Mouse (Mus musculus) midbrain, embryonic 13.5 days (tissue): ENCODE results near the gene Hoxd8. TPM values are rescaled to one million over a fixed set of nuclear protein-coding genes. Genes with fewer than 3 reads are reported as not detected.

ENCODE experiments used
- ATAC-seq: fragments of 200-750 bp; cut with Nextera tagmentation; 2 replicates; pipeline ENCODE4 v1.8.0; 2017; ENCODE audit warnings: mild to moderate bottlenecking, moderate TSS enrichment, moderate library complexity
- H3K27ac ChIP-seq: fragments of 300-500 bp; sonication (generic); 2 replicates; pipeline ENCODE4 v1.5.1; 2015; ENCODE audit warnings: inconsistent platforms, mild to moderate bottlenecking, moderate library complexity
- H3K27me3 ChIP-seq: fragments of 300-500 bp; sonication (generic); 2 replicates; pipeline ENCODE4 v1.6.1; 2015; ENCODE audit warnings: mild to moderate bottlenecking, inconsistent platforms
- H3K36me3 ChIP-seq: fragments of 300-500 bp; sonication (generic); 2 replicates; pipeline ENCODE4 v1.6.1; 2015; ENCODE audit warnings: mild to moderate bottlenecking, inconsistent platforms
- H3K4me1 ChIP-seq: fragments of 300-500 bp; sonication (generic); replicated peaks from 2 replicates; pipeline ENCODE4 v1.6.1; 2015; ENCODE audit warnings: inconsistent platforms
- H3K4me2 ChIP-seq: fragments of 300-500 bp; sonication (generic); replicated peaks from 2 replicates; pipeline ENCODE4 v1.6.1; 2015; ENCODE audit warnings: moderate library complexity, mild to moderate bottlenecking, inconsistent platforms
- H3K4me3 ChIP-seq: fragments of 300-500 bp; sonication (generic); replicated peaks from 2 replicates; pipeline ENCODE4 v1.5.1; 2015; ENCODE audit warnings: mild to moderate bottlenecking, inconsistent platforms
- H3K9ac ChIP-seq: fragments of 300-500 bp; sonication (generic); replicated peaks from 2 replicates; pipeline ENCODE4 v1.6.1; 2015; ENCODE audit warnings: mild to moderate bottlenecking, inconsistent platforms
- H3K9me3 ChIP-seq: fragments of 300-500 bp; sonication (generic); 2 replicates; pipeline ENCODE4 v1.6.1; 2016; ENCODE audit warnings: mild to moderate bottlenecking, inconsistent platforms
- WGBS: fragments of 180-500 bp; shearing (Covaris S2); methylation state at CpG from one replicate; pipeline ENCODE4 v1.1.7; 2015; 5-methylcytosine and 5-hydroxymethylcytosine counted together
- polyA plus RNA-seq: library from polyadenylated mRNA; unstranded; fragments of >200 nt; fragmentation: Nextera tagmentation; extraction: Ambion mirVana; gene quantifications from 2 replicates; pipeline ENCODE4 v1.2.1, GENCODE M21; 2015

The Hoxd8 gene
- polyA plus RNA-seq, 1 experiment from 2014 or later, result not detected

- Histone ChIP-seq H3K4me2 (no peak overlapping the region), H3K4me3 (no peak overlapping the region), H3K27ac (no peak overlapping the region), H3K4me1 (peaks cover 12% of the 10 kb centered on the region), H3K9me3 (no peaks in the 10 kb centered on the region), H3K27me3 (peaks cover 99% of the 10 kb centered on the region), H3K36me3 (no peaks in the 10 kb centered on the region), H3K9ac (no peak overlapping the region)
- no peak for ATAC-seq
- 7% methylated on average over 5 of the region's 5 CpGs for WGBS
Observed at GRCm38 (mm10) chr2:74671847-74672246, 32.6 kb upstream of the Hoxd8 start.

DNA sequence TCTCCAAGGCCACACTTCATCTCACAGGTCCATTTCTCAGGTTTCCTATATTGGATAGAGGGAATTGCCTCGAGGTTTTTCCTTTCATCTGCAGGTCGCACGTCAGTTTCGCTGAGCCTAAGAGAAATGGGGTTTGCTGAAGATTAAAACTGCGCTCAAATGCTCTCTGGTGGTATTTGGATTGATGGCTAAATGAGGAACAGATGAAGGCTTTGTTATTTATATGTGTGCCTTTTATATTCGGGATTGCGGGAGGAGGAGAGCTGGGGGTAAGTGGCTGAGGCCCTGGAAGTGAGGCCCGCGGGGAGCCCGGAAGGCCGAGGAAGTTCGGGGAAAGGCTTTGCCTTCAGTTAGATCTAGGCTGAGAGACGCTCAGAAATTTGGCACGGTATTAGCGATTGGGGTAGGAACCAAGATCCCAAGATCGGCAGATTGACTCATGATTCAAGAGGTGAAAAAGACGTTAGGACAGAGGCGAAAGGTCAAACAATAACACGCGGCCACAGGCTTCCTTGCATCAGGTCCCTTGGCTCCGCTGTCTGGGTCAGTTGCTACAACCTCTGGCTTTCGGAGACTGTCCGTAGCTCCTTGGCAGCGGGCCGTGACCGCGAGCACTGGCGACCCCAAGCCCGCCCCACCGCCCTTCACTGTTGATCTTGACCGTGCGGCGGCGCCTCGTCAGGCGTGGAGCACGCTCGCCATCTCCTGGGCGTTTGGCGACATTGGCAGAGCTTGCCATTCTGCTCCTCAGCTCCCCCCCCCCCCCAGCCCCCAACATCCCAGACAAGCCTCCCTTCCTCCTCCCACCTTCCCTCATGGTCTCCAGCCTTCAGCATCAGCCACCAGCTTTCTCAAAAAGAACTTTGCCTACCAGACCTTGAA is 31.7 kb upstream of the Hoxd8 start:
- Histone ChIP-seq H3K9me3 (no peaks in the 10 kb centered on the region), H3K9ac (no peak overlapping the region), H3K27ac (no peak overlapping the region), H3K4me1 (peaks cover 12% of the 10 kb centered on the region), H3K36me3 (no peaks in the 10 kb centered on the region), H3K4me3 (peak overlapping the region; percentile 28), H3K27me3 (peaks cover 99% of the 10 kb centered on the region), H3K4me2 (peak overlapping the region; percentile 50)
- peak; percentile 74 for ATAC-seq
- WGBS, result under 1% methylated on average over 40 of the region's 40 CpGs

DNA sequence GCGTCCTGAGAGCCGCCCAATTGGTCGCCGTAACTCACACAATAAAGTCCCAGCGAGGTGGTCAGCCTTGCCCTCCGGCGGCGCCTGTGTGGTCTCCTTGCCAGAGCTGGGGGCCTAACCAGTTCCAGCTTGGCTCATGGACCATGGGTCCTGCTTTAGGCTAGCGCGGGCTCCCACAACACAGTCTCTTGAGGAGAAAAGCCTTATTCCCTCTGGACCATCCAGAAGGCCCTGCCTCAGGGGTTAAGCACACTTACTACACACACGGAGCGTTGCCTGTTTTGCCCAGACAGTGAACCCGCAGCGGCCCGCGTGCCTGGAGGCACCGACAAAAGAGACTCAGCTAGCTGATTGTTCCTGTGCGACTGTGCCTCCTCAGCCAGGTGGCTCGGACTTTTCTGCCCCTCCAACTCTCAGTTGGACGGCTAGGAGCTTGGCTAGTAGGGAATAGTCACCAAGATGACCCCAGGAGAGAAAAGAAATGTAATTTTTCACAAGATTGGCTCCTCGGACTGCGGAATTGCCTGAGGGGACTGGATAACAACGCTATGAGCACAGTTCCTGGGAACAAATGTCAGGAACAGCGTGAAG is 30.5 kb upstream of the Hoxd8 start:
- Histone ChIP-seq H3K9ac (no peak overlapping the region), H3K4me3 (no peak overlapping the region), H3K4me2 (no peak overlapping the region), H3K27ac (no peak overlapping the region), H3K9me3 (no peaks in the 10 kb centered on the region), H3K27me3 (peaks cover 99% of the 10 kb centered on the region), H3K4me1 (peaks cover 4% of the 10 kb centered on the region), H3K36me3 (no peaks in the 10 kb centered on the region)
- ATAC-seq, result 0 out of 2 replicates have a peak, but pooled peaks have one; percentile 45
- 1% methylated on average over 24 of the region's 24 CpGs for WGBS

GRCm38 (mm10) chr2:74674881-74675665 is 29.3 kb upstream of the Hoxd8 start, which contains the start of gene Hoxd12:
Hoxd12 (plus strand) TSS chr2:74675013.
- peaks cover 99% of the 10 kb centered on the region for H3K27me3 ChIP-seq
- H3K36me3 ChIP-seq, result no peaks in the 10 kb centered on the region
- 2% methylated on average over 47 of the region's 47 CpGs for WGBS
- ATAC-seq, result no peak
- no peak within 1 kb of the TSS for H3K9ac ChIP-seq
- no peak within 1 kb of the TSS for H3K27ac ChIP-seq
- no peak within 1 kb of the TSS for H3K4me3 ChIP-seq
- H3K4me1 ChIP-seq, result peaks cover 4% of the 10 kb centered on the region
- no peak within 1 kb of the TSS for H3K4me2 ChIP-seq
- H3K9me3 ChIP-seq, result no peaks in the 10 kb centered on the region

- H3K4me3 ChIP-seq, result no peak overlapping the region
- no peak overlapping the region for H3K9ac ChIP-seq
- 5% methylated on average over 23 of the region's 24 CpGs for WGBS
- peaks cover 100% of the 10 kb centered on the region for H3K27me3 ChIP-seq
- no peak overlapping the region for H3K27ac ChIP-seq
- peaks cover 4% of the 10 kb centered on the region for H3K4me1 ChIP-seq
- no peaks in the 10 kb centered on the region for H3K36me3 ChIP-seq
- no peaks in the 10 kb centered on the region for H3K9me3 ChIP-seq
- no peak overlapping the region for H3K4me2 ChIP-seq
- no peak for ATAC-seq
Observed at GRCm38 (mm10) chr2:74675666-74676282, 28.6 kb upstream of the Hoxd8 start.

GRCm38 (mm10) chr2:74676376-74677052 is 27.9 kb upstream of the Hoxd8 start:
- ATAC-seq, result no peak
- no peaks in the 10 kb centered on the region for H3K36me3 ChIP-seq
- H3K4me3 ChIP-seq, result no peak overlapping the region
- WGBS, result 2% methylated on average over 9 of the region's 9 CpGs
- no peaks in the 10 kb centered on the region for H3K9me3 ChIP-seq
- no peak overlapping the region for H3K27ac ChIP-seq
- peaks cover 4% of the 10 kb centered on the region for H3K4me1 ChIP-seq
- peaks cover 100% of the 10 kb centered on the region for H3K27me3 ChIP-seq
- no peak overlapping the region for H3K9ac ChIP-seq
- H3K4me2 ChIP-seq, result no peak overlapping the region

DNA sequence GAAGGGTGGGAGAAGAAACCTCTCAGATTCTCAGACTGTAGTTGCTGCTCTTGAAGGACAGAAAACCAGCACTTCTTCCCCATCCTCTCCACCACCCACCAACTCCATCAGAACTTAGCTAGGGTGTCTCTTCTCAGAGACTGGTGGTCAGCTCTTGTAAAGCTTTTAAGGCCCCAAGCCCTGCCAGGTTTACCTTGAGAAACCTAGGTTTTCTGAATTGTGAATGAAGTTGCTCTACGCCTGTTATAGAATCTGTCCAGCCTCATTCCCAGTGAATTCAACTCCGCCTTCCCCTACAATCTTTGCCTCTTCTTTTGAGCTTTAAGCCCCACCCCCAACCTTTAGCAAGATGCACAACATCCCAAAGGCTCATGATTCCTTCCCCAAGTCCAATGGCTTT is 27.3 kb upstream of the Hoxd8 start:
- Histone ChIP-seq H3K27ac (no peak overlapping the region), H3K4me1 (peaks cover 9% of the 10 kb centered on the region), H3K4me3 (no peak overlapping the region), H3K9me3 (no peaks in the 10 kb centered on the region), H3K9ac (no peak overlapping the region), H3K27me3 (peaks cover 100% of the 10 kb centered on the region), H3K4me2 (no peak overlapping the region), H3K36me3 (no peaks in the 10 kb centered on the region)
- 10% methylated on average over 2 of the region's 2 CpGs for WGBS
- no peak for ATAC-seq

GRCm38 (mm10) chr2:74678891-74679595 is 25.4 kb upstream of the Hoxd8 start, which contains the start of gene Hoxd11:
Hoxd11 (plus strand) TSS chr2:74679557.
- WGBS, result 1% methylated on average over 15 of the region's 15 CpGs

GRCm38 (mm10) chr2:74679596-74679971 is 24.8 kb upstream of the Hoxd8 start:
- H3K9me3 ChIP-seq, result no peaks in the 10 kb centered on the region

More at GRCm38 (mm10) chr2:74678891-74679595, 25.4 kb upstream of the Hoxd8 start, which contains the start of gene Hoxd11:
- Histone ChIP-seq H3K36me3 (no peaks in the 10 kb centered on the region), H3K9me3 (no peaks in the 10 kb centered on the region), H3K9ac (no peak within 1 kb of the TSS), H3K27ac (no peak within 1 kb of the TSS), H3K27me3 (peaks cover 100% of the 10 kb centered on the region), H3K4me2 (no peak within 1 kb of the TSS), H3K4me3 (no peak within 1 kb of the TSS), H3K4me1 (peaks cover 13% of the 10 kb centered on the region)
- ATAC-seq, result no peak

GRCm38 (mm10) chr2:74679980-74680379 is 24.4 kb upstream of the Hoxd8 start:
- 1% methylated on average over 23 of the region's 23 CpGs for WGBS
- Histone ChIP-seq H3K27ac (no peak overlapping the region), H3K4me1 (peaks cover 13% of the 10 kb centered on the region), H3K9me3 (no peaks in the 10 kb centered on the region), H3K27me3 (peaks cover 100% of the 10 kb centered on the region), H3K4me2 (no peak overlapping the region), H3K9ac (no peak overlapping the region), H3K36me3 (no peaks in the 10 kb centered on the region), H3K4me3 (no peak overlapping the region)
- no peak for ATAC-seq

More at GRCm38 (mm10) chr2:74679596-74679971, 24.8 kb upstream of the Hoxd8 start:
- Histone ChIP-seq H3K27ac (no peak overlapping the region), H3K4me2 (no peak overlapping the region), H3K27me3 (peaks cover 100% of the 10 kb centered on the region), H3K4me1 (peaks cover 13% of the 10 kb centered on the region), H3K9ac (no peak overlapping the region), H3K4me3 (no peak overlapping the region), H3K36me3 (no peaks in the 10 kb centered on the region)
- ATAC-seq, result no peak
- under 1% methylated on average over 26 of the region's 26 CpGs for WGBS
